Mouse (Mus musculus) forebrain, embryonic 13.5 days (tissue): ENCODE measurements at regions not wholly inside any gene's neighbourhood (a gene's known extent, or its start where the extent isn't known, plus 50 kb on each side); places are given as distances from the start of the nearest gene placed in this dataset.
A peak's percentile ranks its signal among the peaks of the same experiment; 100 is the strongest.

ENCODE experiments used
- ATAC-seq: fragments of 200-750 bp; cut with Nextera tagmentation; 2 replicates; pipeline ENCODE4 v1.8.0; 2017
- H3K27ac ChIP-seq: fragments of 300-500 bp; sonication (generic); 2 replicates; pipeline ENCODE4 v1.5.1; 2015; ENCODE audit warnings: inconsistent platforms, mild to moderate bottlenecking, moderate library complexity
- H3K27me3 ChIP-seq: fragments of 300-500 bp; sonication (generic); 2 replicates; pipeline ENCODE4 v1.6.1; 2015; ENCODE audit warnings: mild to moderate bottlenecking, inconsistent platforms
- H3K36me3 ChIP-seq: fragments of 300-500 bp; sonication (generic); 2 replicates; pipeline ENCODE4 v1.6.1; 2015; ENCODE audit warnings: mild to moderate bottlenecking, inconsistent platforms; ENCODE audit not compliant: poor library complexity, severe bottlenecking
- H3K4me1 ChIP-seq: fragments of 300-500 bp; sonication (generic); 2 replicates; pipeline ENCODE4 v1.6.1; 2015; ENCODE audit warnings: inconsistent platforms
- H3K4me2 ChIP-seq: fragments of 300-500 bp; sonication (generic); 2 replicates; pipeline ENCODE4 v1.6.1; 2015; ENCODE audit warnings: inconsistent platforms, mild to moderate bottlenecking, moderate library complexity
- H3K4me3 ChIP-seq: fragments of 300-500 bp; sonication (generic); 2 replicates; pipeline ENCODE4 v1.5.1; 2015; ENCODE audit warnings: mild to moderate bottlenecking, inconsistent platforms
- H3K9ac ChIP-seq: fragments of 300-500 bp; sonication (generic); 2 replicates; pipeline ENCODE4 v1.6.1; 2015; ENCODE audit warnings: mild to moderate bottlenecking, inconsistent platforms
- H3K9me3 ChIP-seq: fragments of 300-500 bp; sonication (generic); replicated peaks from 2 replicates; pipeline ENCODE4 v1.6.1; 2016; ENCODE audit warnings: inconsistent platforms
- WGBS: fragments of 180-500 bp; shearing (Covaris S2); methylation state at CpG from one replicate; pipeline ENCODE4 v1.1.7; 2015; 5-methylcytosine and 5-hydroxymethylcytosine counted together

DNA sequence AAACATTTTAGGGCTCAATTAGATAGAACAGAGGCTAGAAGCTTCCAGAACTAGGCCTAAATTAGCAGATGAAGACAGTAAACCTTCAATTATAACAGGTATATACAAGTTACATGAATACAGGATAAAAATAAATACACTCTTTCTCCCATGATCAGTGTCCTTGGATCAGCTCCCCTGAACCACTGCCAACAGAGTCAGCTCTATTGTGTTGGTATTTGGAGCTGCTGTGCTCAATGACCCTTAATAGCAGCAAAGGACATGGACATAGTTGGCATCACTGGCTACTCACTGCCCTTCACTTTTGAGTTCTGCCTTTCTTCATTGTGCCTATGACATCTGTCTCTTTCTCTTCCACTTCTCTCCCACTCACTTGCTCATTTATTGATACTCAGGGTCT, 639.1 kb upstream of the 4921530L21Rik start:
- no peak overlapping the region for H3K9ac ChIP-seq
- no peak overlapping the region for H3K27ac ChIP-seq
- peaks cover 5% of the 10 kb centered on the region; the same call in 1 of the 2 replicates for H3K9me3 ChIP-seq
- no peak overlapping the region for H3K4me2 ChIP-seq
- no peaks in the 10 kb centered on the region for H3K4me1 ChIP-seq
- H3K27me3 ChIP-seq, result no peaks in the 10 kb centered on the region
- H3K4me3 ChIP-seq, result no peak overlapping the region
- ATAC-seq, result no peak
- no peaks in the 10 kb centered on the region for H3K36me3 ChIP-seq

DNA sequence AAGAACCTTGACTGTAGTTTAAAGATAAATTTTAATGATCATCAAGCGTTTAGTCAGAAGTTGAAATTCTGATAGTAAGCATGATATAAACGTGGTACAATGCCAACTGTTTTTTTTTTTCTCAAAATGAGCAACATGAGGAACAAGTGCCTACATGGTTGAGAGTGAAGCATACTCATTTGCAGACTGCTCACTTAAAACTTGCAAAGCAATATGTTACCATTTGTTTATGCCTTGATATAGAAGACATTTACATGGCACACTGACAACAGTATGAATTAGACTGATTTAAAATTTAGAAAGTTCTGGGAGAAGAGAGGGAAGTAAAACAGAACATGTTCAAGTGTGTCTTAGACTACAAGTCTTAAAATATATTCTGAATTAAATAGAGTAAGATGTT, 632.2 kb upstream of the 4921530L21Rik start:
- ATAC-seq, result no peak
- no peak overlapping the region for H3K9ac ChIP-seq
- 82% methylated on average over 2 of the region's 2 CpGs for WGBS
- H3K9me3 ChIP-seq, result no peaks in the 10 kb centered on the region
- H3K4me1 ChIP-seq, result no peaks in the 10 kb centered on the region
- no peak overlapping the region for H3K27ac ChIP-seq
- H3K4me3 ChIP-seq, result no peak overlapping the region
- H3K27me3 ChIP-seq, result no peaks in the 10 kb centered on the region
- H3K36me3 ChIP-seq, result no peaks in the 10 kb centered on the region
- H3K4me2 ChIP-seq, result no peak overlapping the region

DNA sequence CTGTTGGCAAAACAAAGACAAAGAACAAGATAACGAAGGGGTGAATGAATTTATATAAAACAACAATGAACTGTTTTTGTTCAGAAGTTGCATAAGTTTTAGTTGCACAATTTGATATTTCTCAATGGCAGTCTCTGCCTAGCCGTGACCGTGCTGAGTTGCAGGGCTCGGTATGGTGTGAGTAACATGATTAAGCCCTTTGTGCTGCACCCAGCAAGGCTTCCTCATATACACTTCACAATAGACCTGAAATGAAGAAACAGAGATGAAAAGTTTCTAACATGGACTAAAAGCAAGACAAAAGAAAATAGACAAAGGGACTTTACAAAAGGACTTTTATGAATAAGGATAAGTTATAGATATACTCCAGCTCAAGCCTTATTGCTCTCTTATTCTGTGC, 624.9 kb upstream of the 4921530L21Rik start:
- Histone ChIP-seq H3K4me2 (no peak overlapping the region), H3K9ac (no peak overlapping the region), H3K36me3 (no peaks in the 10 kb centered on the region), H3K27ac (no peak overlapping the region), H3K4me1 (no peaks in the 10 kb centered on the region), H3K9me3 (no peaks in the 10 kb centered on the region), H3K4me3 (no peak overlapping the region), H3K27me3 (no peaks in the 10 kb centered on the region)
- no peak for ATAC-seq
- WGBS, result 24% methylated on average over 4 of the region's 4 CpGs

GRCm38 (mm10) chr14:95281431-95281830, 599.6 kb upstream of the 4921530L21Rik start:
- 53% methylated on average over 1 of the region's 1 CpGs for WGBS
- no peaks in the 10 kb centered on the region for H3K4me1 ChIP-seq

GRCm38 (mm10) chr14:95282016-95282415, 599.0 kb upstream of the 4921530L21Rik start:
- H3K4me1 ChIP-seq, result no peaks in the 10 kb centered on the region
- no peak overlapping the region for H3K4me2 ChIP-seq
- no peaks in the 10 kb centered on the region for H3K36me3 ChIP-seq
- 53% methylated on average over 1 of the region's 1 CpGs for WGBS
- H3K27me3 ChIP-seq, result no peaks in the 10 kb centered on the region
- no peaks in the 10 kb centered on the region for H3K9me3 ChIP-seq
- ATAC-seq, result no peak
- no peak overlapping the region for H3K4me3 ChIP-seq
- no peak overlapping the region for H3K9ac ChIP-seq
- no peak overlapping the region for H3K27ac ChIP-seq

More at GRCm38 (mm10) chr14:95281431-95281830, 599.6 kb upstream of the 4921530L21Rik start:
- Histone ChIP-seq H3K4me2 (no peak overlapping the region), H3K9ac (no peak overlapping the region), H3K36me3 (no peaks in the 10 kb centered on the region), H3K9me3 (no peaks in the 10 kb centered on the region), H3K27me3 (no peaks in the 10 kb centered on the region), H3K4me3 (no peak overlapping the region), H3K27ac (no peak overlapping the region)
- no peak for ATAC-seq

DNA sequence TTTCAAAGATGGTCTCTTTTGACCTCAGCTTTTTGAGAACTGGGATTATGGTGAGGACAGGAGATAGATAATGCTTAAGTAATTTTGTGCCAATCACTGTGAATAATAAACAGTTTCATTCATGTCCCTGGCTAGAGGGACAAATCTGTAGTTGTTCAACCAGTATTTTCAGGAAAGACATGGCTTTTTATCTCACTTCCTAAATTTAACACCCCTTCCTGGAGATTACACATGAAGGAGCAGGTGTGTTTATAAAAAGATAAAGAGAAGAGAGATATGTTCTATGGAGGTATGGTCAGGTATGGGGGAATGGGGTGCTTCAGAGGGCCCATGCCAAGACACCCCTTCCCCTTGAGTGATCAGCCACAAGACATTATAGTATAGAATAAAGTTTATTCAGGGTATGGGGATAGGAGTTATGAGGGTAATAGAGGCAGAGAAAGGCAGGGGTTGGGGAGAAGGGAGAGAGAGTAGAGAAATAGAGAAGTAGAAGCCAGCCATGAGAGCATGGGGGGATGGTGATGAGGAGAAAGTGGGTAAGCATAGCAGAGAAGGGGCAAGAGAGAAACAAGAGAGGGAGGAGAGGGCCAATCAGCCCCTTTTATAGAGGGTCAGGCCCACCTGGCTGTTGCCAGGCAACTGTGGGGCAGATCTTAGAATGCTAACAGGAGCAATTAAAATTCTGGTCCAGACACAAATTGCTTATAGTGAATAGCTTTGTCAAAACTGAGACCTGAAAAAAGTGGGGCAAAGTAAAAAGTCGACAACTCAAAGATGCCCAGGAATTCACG, 566.7 kb upstream of the 4921530L21Rik start:
- no peak overlapping the region for H3K9ac ChIP-seq
- H3K4me1 ChIP-seq, result no peaks in the 10 kb centered on the region
- ATAC-seq, result no peak
- H3K36me3 ChIP-seq, result no peaks in the 10 kb centered on the region
- no peaks in the 10 kb centered on the region for H3K27me3 ChIP-seq
- no peaks in the 10 kb centered on the region for H3K9me3 ChIP-seq
- H3K27ac ChIP-seq, result no peak overlapping the region
- H3K4me3 ChIP-seq, result no peak overlapping the region
- 59% methylated on average over 2 of the region's 2 CpGs for WGBS
- H3K4me2 ChIP-seq, result no peak overlapping the region

- Histone ChIP-seq H3K4me3 (no peak overlapping the region), H3K27me3 (no peaks in the 10 kb centered on the region), H3K4me2 (no peak overlapping the region), H3K36me3 (no peaks in the 10 kb centered on the region), H3K9ac (no peak overlapping the region), H3K27ac (no peak overlapping the region), H3K9me3 (no peaks in the 10 kb centered on the region), H3K4me1 (no peaks in the 10 kb centered on the region; the same call in 1 of the 2 replicates)
- peak; percentile 95 for ATAC-seq
- 23% methylated on average over 10 of the region's 10 CpGs for WGBS
Observed at GRCm38 (mm10) chr14:95356968-95357367, 524.1 kb upstream of the 4921530L21Rik start.
